Mouse (Mus musculus) heart, adult 2 months (tissue): Measurements from ENCODE around the gene Cntrl. TPM values are rescaled to one million over a fixed set of nuclear protein-coding genes. Genes with fewer than 3 reads are reported as not detected.
A peak's percentile ranks its signal among the peaks of the same experiment; 100 is the strongest.

ENCODE experiments used
- DNase-seq, 2 experiments: peaks; one replicate each; pipeline ENCODE4 v3.0.0; 2021
- H3K27ac ChIP-seq: fragments of 200-600 bp; 2 replicates; pipeline ENCODE4 v1.8.1; 2022
- H3K27me3 ChIP-seq: fragments of 200-500 bp; 2 replicates; pipeline ENCODE4 v1.6.1; 2012; ENCODE audit warnings: mild to moderate bottlenecking, low read length, inconsistent platforms, mixed read lengths; ENCODE audit not compliant: control insufficient read depth, insufficient read depth
- H3K36me3 ChIP-seq: fragments of 200-500 bp; 2 replicates; pipeline ENCODE4 v1.6.1; 2012; ENCODE audit warnings: low read length, inconsistent platforms; ENCODE audit not compliant: control insufficient read depth, insufficient read depth
- H3K4me1 ChIP-seq: fragments of 200-500 bp; 2 replicates; pipeline ENCODE4 v1.6.1; 2011; ENCODE audit warnings: low read length; ENCODE audit not compliant: control insufficient read depth, insufficient read depth
- H3K4me3 ChIP-seq: fragments of 200-600 bp; 2 replicates; pipeline ENCODE4 v1.8.1; 2022
- H3K79me2 ChIP-seq: fragments of 200-500 bp; replicated peaks from 2 replicates; pipeline ENCODE4 v1.6.1; 2012; ENCODE audit warnings: mild to moderate bottlenecking, inconsistent platforms, low read length, moderate library complexity, mixed read lengths; ENCODE audit not compliant: control insufficient read depth, insufficient read depth
- H3K9ac ChIP-seq: fragments of 200-500 bp; 2 replicates; pipeline ENCODE4 v1.6.1; 2012; ENCODE audit warnings: low read depth, mild to moderate bottlenecking, control low read depth, inconsistent platforms, low read length, mixed read lengths
- CTCF ChIP-seq: fragments of 200-600 bp; IDR thresholded peaks from 2 replicates; pipeline ENCODE4 v1.8.1; 2022; ENCODE audit warnings: antibody characterized with exemption, mild to moderate bottlenecking, moderate library complexity
- EP300 ChIP-seq: fragments of 200-500 bp; IDR thresholded peaks from 2 replicates; pipeline ENCODE4 v1.6.1; 2011; ENCODE audit warnings: low read depth, low read length, control low read depth; ENCODE audit not compliant: insufficient read depth
- POLR2A ChIP-seq: fragments of 200-500 bp; IDR thresholded peaks from 2 replicates; pipeline ENCODE4 v1.6.1; 2011; ENCODE audit warnings: mild to moderate bottlenecking, low read depth, low read length, control low read depth; ENCODE audit not compliant: insufficient read depth
- WGBS: fragments of 180-500 bp; shearing (Covaris S2); methylation state at CpG from one replicate; pipeline ENCODE4 v1.1.7; 2018; 5-methylcytosine and 5-hydroxymethylcytosine counted together
- intact Hi-C: fragments of 180-260 bp; cut with DNase I; formaldehyde crosslinking; loops from one replicate; pipeline ENCODE4 v1.15.1; 2025
- polyA plus RNA-seq: library from polyadenylated mRNA; depleted of rRNA; stranded (reverse); fragments of >200 nt; gene quantifications from 2 replicates; pipeline ENCODE4 v1.2.3, GENCODE M21; 2012
- total RNA-seq, 2 experiments: library from RNA; stranded (reverse); gene quantifications; 2 replicates each; pipeline ENCODE4 v1.2.3; 2021

Gene Cntrl
- total and polyA plus RNA-seq, 3 experiments: 5.0 to 6.5 (median 5.3) TPM

GRCm38 (mm10) chr2:35107984-35108635, 1.2 kb upstream of the Cntrl start:
- WGBS: 54% methylated on average over 5 of the region's 5 CpGs
- no peak overlapping the region; the same call in 1 of the 2 replicates for H3K27ac ChIP-seq
- no peak overlapping the region for H3K4me3 ChIP-seq
- H3K27me3 ChIP-seq: no peaks in the 10 kb centered on the region
- H3K9ac ChIP-seq: no peak overlapping the region
- intact Hi-C loops: loop anchor here (2.0 kb wide), 1 partner anchor 63 kb away; no protein-coding TSS in a partner anchor
- peaks cover 2% of the 10 kb centered on the region for H3K4me1 ChIP-seq
- H3K79me2 ChIP-seq: no peaks in the 10 kb centered on the region
- no peak for TF ChIP-seq POLR2A
- peak; percentile 61 for TF ChIP-seq CTCF
- DNase-seq: no peak
- H3K36me3 ChIP-seq: no peaks in the 10 kb centered on the region

DNA sequence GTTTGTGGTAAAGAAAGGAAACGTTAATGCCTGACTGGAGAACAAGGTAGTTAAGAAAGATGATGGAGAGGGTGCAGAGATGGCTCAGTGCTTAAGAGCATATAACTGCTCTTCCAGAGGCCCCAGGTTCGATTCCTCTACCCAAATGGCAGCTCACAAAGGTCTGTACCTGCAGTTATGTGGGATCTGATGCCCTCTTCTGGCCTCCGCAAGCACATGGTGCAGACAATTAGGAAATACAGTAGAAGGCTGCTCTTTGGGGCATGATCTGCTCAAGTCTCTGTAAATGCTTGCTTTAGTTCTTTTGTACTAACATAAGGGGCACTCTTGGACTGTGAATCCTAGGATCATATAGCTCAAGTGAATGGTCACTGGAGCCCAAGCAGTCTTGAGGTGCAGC, 580 bp upstream of the Cntrl start:
- intact Hi-C loops: loop anchor here (1.0 to 2.0 kb wide), 2 partner anchors 24 to 64 kb away; no protein-coding TSS in a partner anchor
- peak overlapping the region; percentile 65 for H3K4me3 ChIP-seq
- peaks cover 2% of the 10 kb centered on the region for H3K4me1 ChIP-seq
- H3K27me3 ChIP-seq: no peaks in the 10 kb centered on the region
- DNase-seq: no peak
- WGBS: 30% methylated on average over 3 of the region's 3 CpGs
- peak overlapping the region; percentile 92 for H3K27ac ChIP-seq
- H3K9ac ChIP-seq: peak overlapping the region; percentile 92
- H3K36me3 ChIP-seq: no peaks in the 10 kb centered on the region
- TF ChIP-seq EP300 (0 out of 2 replicates have a peak, but pooled peaks have one; percentile 4), POLR2A (no peak), CTCF (peak; percentile 65)
- no peaks in the 10 kb centered on the region for H3K79me2 ChIP-seq

DNA sequence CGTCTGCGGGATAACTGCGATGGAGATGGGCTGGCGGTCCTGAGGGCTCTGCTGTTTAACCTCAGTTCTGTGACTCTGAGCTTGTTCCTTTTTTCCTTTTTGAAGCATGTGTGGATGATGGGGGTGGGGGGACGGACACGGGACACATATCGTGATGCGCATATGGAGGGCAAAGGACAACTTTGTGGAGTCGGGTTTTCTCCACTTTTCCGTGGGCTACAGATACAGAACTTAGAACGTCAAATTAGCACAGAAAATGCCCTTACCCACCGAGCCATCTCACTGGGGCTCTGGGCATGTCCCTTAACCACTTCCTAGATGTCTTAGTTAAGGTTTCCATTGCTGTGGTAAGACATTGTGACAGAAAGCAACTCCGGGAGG, 622 bp downstream of the Cntrl start:
- H3K36me3 ChIP-seq: no peaks in the 10 kb centered on the region
- peak overlapping the region; percentile 92 for H3K27ac ChIP-seq
- TF ChIP-seq EP300: no peak
- TF ChIP-seq POLR2A: no peak
- no peak for TF ChIP-seq CTCF
- DNase-seq: no peak
- under 1% methylated on average over 13 of the region's 13 CpGs for WGBS
- peak overlapping the region; percentile 92 for H3K9ac ChIP-seq
- peaks cover 2% of the 10 kb centered on the region for H3K4me1 ChIP-seq
- no peaks in the 10 kb centered on the region for H3K27me3 ChIP-seq
- intact Hi-C loops: loop anchor here (1.0 to 2.0 kb wide), 2 partner anchors 22 to 65 kb away; no protein-coding TSS in a partner anchor
- H3K79me2 ChIP-seq: no peaks in the 10 kb centered on the region
- H3K4me3 ChIP-seq: peak overlapping the region; percentile 65

GRCm38 (mm10) chr2:35110521-35110920, 1.2 kb downstream of the Cntrl start:
- no peak overlapping the region for H3K9ac ChIP-seq
- no peak overlapping the region for H3K4me3 ChIP-seq
- intact Hi-C loops: no loop called here
- WGBS: 53% methylated on average over 2 of the region's 2 CpGs
- peaks cover 2% of the 10 kb centered on the region for H3K4me1 ChIP-seq
- H3K36me3 ChIP-seq: no peaks in the 10 kb centered on the region
- TF ChIP-seq CTCF (no peak), POLR2A (no peak), EP300 (no peak)
- H3K27ac ChIP-seq: no peak overlapping the region
- H3K27me3 ChIP-seq: no peaks in the 10 kb centered on the region
- no peaks in the 10 kb centered on the region for H3K79me2 ChIP-seq
- DNase-seq: no peak

- H3K79me2 ChIP-seq: no peaks in the 10 kb centered on the region
- H3K4me1 ChIP-seq: no peaks in the 10 kb centered on the region
- H3K27ac ChIP-seq: no peak overlapping the region
- DNase-seq: no peak
- 0 out of 2 replicates have a peak, but pooled peaks have one; percentile 16 for TF ChIP-seq CTCF
- no peak for TF ChIP-seq EP300
- no peaks in the 10 kb centered on the region for H3K27me3 ChIP-seq
- WGBS: 77% methylated on average over 7 of the region's 7 CpGs
- no peaks in the 10 kb centered on the region for H3K36me3 ChIP-seq
- intact Hi-C loops: no loop called here
- H3K4me3 ChIP-seq: no peak overlapping the region
- H3K9ac ChIP-seq: no peak overlapping the region
Observed at GRCm38 (mm10) chr2:35124716-35125115, 15.4 kb downstream of the Cntrl start.

- Histone ChIP-seq H3K27me3 (no peaks in the 10 kb centered on the region), H3K4me1 (peaks cover 4% of the 10 kb centered on the region), H3K9ac (no peak overlapping the region), H3K4me3 (peak overlapping the region; percentile 58), H3K27ac (peak overlapping the region; percentile 83), H3K79me2 (no peaks in the 10 kb centered on the region), H3K36me3 (no peaks in the 10 kb centered on the region; the same call in 1 of the 2 replicates)
- DNase-seq: no peak
- TF ChIP-seq CTCF (no peak), POLR2A (no peak), EP300 (no peak)
- intact Hi-C loops: no loop called here
Observed at GRCm38 (mm10) chr2:35131491-35131890, 22.2 kb downstream of the Cntrl start.
